Mouse (Mus musculus) kidney, embryonic 15.5 days (tissue): ENCODE results near the gene Fbxl21. TPM values are rescaled to one million over a fixed set of nuclear protein-coding genes. Genes with fewer than 3 reads are reported as not detected.

Experiments used
- ATAC-seq: fragments of 200-750 bp; cut with Nextera tagmentation; replicated peaks from 2 replicates; pipeline ENCODE4 v1.8.0; 2017; ENCODE audit warnings: moderate TSS enrichment; ENCODE audit not compliant: low FRiP score
- H3K27ac ChIP-seq: fragments of 300-500 bp; sonication (generic); 2 replicates; pipeline ENCODE4 v1.5.1; 2015; ENCODE audit warnings: mild to moderate bottlenecking, inconsistent platforms
- H3K27me3 ChIP-seq: fragments of 300-500 bp; sonication (generic); 2 replicates; pipeline ENCODE4 v1.6.1; 2015; ENCODE audit warnings: inconsistent platforms
- H3K36me3 ChIP-seq: fragments of 300-500 bp; sonication (generic); 2 replicates; pipeline ENCODE4 v1.6.1; 2015; ENCODE audit warnings: inconsistent platforms
- H3K4me1 ChIP-seq: fragments of 300-500 bp; sonication (generic); 2 replicates; pipeline ENCODE4 v1.6.1; 2015; ENCODE audit warnings: inconsistent platforms
- H3K4me2 ChIP-seq: fragments of 300-500 bp; sonication (generic); 2 replicates; pipeline ENCODE4 v1.6.1; 2015; ENCODE audit warnings: moderate library complexity, mild to moderate bottlenecking, inconsistent platforms
- H3K4me3 ChIP-seq: fragments of 300-500 bp; sonication (generic); replicated peaks from 2 replicates; pipeline ENCODE4 v1.5.1; 2015; ENCODE audit warnings: mild to moderate bottlenecking, inconsistent platforms
- H3K9ac ChIP-seq: fragments of 300-500 bp; sonication (generic); 2 replicates; pipeline ENCODE4 v1.6.1; 2015; ENCODE audit warnings: mild to moderate bottlenecking, inconsistent platforms
- H3K9me3 ChIP-seq: fragments of 300-500 bp; sonication (generic); replicated peaks from 2 replicates; pipeline ENCODE4 v1.6.1; 2016; ENCODE audit warnings: inconsistent platforms
- WGBS: fragments of 180-500 bp; shearing (Covaris S2); methylation state at CpG from one replicate; pipeline ENCODE4 v1.1.7; 2015; ENCODE audit warnings: mixed read lengths; 5-methylcytosine and 5-hydroxymethylcytosine counted together
- polyA plus RNA-seq: library from polyadenylated mRNA; unstranded; fragments of >200 nt; fragmentation: Nextera tagmentation; extraction: Ambion mirVana; gene quantifications from 2 replicates; pipeline ENCODE4 v1.2.1, GENCODE M21; 2015

Fbxl21 gene
- polyA plus RNA-seq, 1 experiment from 2014 or later: 2.9 TPM

GRCm38 (mm10) chr13:56506871-56507496 lies 15.3 kb upstream of the Fbxl21 start:
- no peak overlapping the region for H3K4me3 ChIP-seq
- WGBS: 76% methylated on average over 6 of the region's 6 CpGs
- no peaks in the 10 kb centered on the region for H3K27me3 ChIP-seq
- no peaks in the 10 kb centered on the region for H3K4me1 ChIP-seq
- no peak overlapping the region for H3K4me2 ChIP-seq
- H3K9me3 ChIP-seq: no peaks in the 10 kb centered on the region
- no peak overlapping the region for H3K27ac ChIP-seq
- H3K36me3 ChIP-seq: no peaks in the 10 kb centered on the region
- H3K9ac ChIP-seq: no peak overlapping the region
- ATAC-seq: no peak

- Histone ChIP-seq H3K4me1 (no peaks in the 10 kb centered on the region), H3K9ac (no peak overlapping the region), H3K27ac (no peak overlapping the region), H3K4me3 (no peak overlapping the region), H3K27me3 (no peaks in the 10 kb centered on the region), H3K9me3 (no peaks in the 10 kb centered on the region), H3K36me3 (no peaks in the 10 kb centered on the region), H3K4me2 (no peak overlapping the region)
- WGBS: 80% methylated on average over 2 of the region's 2 CpGs
- no peak for ATAC-seq
These were observed 12.5 kb upstream of the Fbxl21 start for GRCm38 (mm10) chr13:56509796-56510195.

GRCm38 (mm10) chr13:56513595-56513994 lies 8.7 kb upstream of the Fbxl21 start:
- no peak overlapping the region for H3K27ac ChIP-seq
- H3K36me3 ChIP-seq: no peaks in the 10 kb centered on the region
- H3K4me1 ChIP-seq: no peaks in the 10 kb centered on the region
- H3K4me2 ChIP-seq: no peak overlapping the region
- no peak overlapping the region for H3K4me3 ChIP-seq
- no peaks in the 10 kb centered on the region for H3K9me3 ChIP-seq
- ATAC-seq: no peak
- no peaks in the 10 kb centered on the region for H3K27me3 ChIP-seq
- H3K9ac ChIP-seq: no peak overlapping the region

- Histone ChIP-seq H3K4me2 (no peak overlapping the region), H3K4me3 (no peak overlapping the region), H3K9ac (no peak overlapping the region), H3K27me3 (no peaks in the 10 kb centered on the region), H3K36me3 (no peaks in the 10 kb centered on the region), H3K9me3 (no peaks in the 10 kb centered on the region), H3K27ac (no peak overlapping the region), H3K4me1 (no peaks in the 10 kb centered on the region)
- 72% methylated on average over 4 of the region's 4 CpGs for WGBS
- ATAC-seq: no peak
These were observed 6.0 kb upstream of the Fbxl21 start for GRCm38 (mm10) chr13:56516311-56516710.

GRCm38 (mm10) chr13:56516816-56517215 lies 5.5 kb upstream of the Fbxl21 start:
- Histone ChIP-seq H3K36me3 (no peaks in the 10 kb centered on the region), H3K27me3 (no peaks in the 10 kb centered on the region), H3K9me3 (no peaks in the 10 kb centered on the region), H3K27ac (no peak overlapping the region), H3K4me2 (no peak overlapping the region), H3K4me1 (no peaks in the 10 kb centered on the region), H3K9ac (no peak overlapping the region), H3K4me3 (no peak overlapping the region)
- WGBS: 60% methylated on average over 7 of the region's 7 CpGs
- no peak for ATAC-seq

- 7% methylated on average over 8 of the region's 8 CpGs for WGBS
- H3K4me3 ChIP-seq: peak overlapping the region; percentile 78
- no peaks in the 10 kb centered on the region for H3K9me3 ChIP-seq
- 0 out of 2 replicates have a peak, but pooled peaks have one; percentile 4 for ATAC-seq
- H3K36me3 ChIP-seq: no peaks in the 10 kb centered on the region
- no peaks in the 10 kb centered on the region for H3K4me1 ChIP-seq
- peak overlapping the region; percentile 94 for H3K4me2 ChIP-seq
- H3K27me3 ChIP-seq: no peaks in the 10 kb centered on the region
- 0 out of 2 replicates have a peak overlapping the region, but pooled peaks have one; percentile 37 for H3K27ac ChIP-seq
- H3K9ac ChIP-seq: peak overlapping the region; percentile 62
These were observed 522 bp downstream of the Fbxl21 start for GRCm38 (mm10) chr13:56522821-56523167.

- Histone ChIP-seq H3K4me2 (no peak overlapping the region), H3K27me3 (no peaks in the 10 kb centered on the region), H3K4me1 (no peaks in the 10 kb centered on the region), H3K27ac (no peak overlapping the region), H3K9me3 (no peaks in the 10 kb centered on the region), H3K9ac (no peak overlapping the region), H3K36me3 (no peaks in the 10 kb centered on the region), H3K4me3 (no peak overlapping the region)
- 86% methylated on average over 12 of the region's 12 CpGs for WGBS
- no peak for ATAC-seq
These were observed 4.6 kb downstream of the Fbxl21 start for GRCm38 (mm10) chr13:56526871-56527270.

- H3K9ac ChIP-seq: no peak overlapping the region
- no peak for ATAC-seq
- no peaks in the 10 kb centered on the region for H3K9me3 ChIP-seq
- 93% methylated on average over 7 of the region's 7 CpGs for WGBS
- H3K27ac ChIP-seq: no peak overlapping the region
- no peak overlapping the region for H3K4me2 ChIP-seq
- H3K4me3 ChIP-seq: no peak overlapping the region
- H3K36me3 ChIP-seq: no peaks in the 10 kb centered on the region
- H3K4me1 ChIP-seq: no peaks in the 10 kb centered on the region
- no peaks in the 10 kb centered on the region for H3K27me3 ChIP-seq
These were observed 5.6 kb downstream of the Fbxl21 start for GRCm38 (mm10) chr13:56527846-56528245.

GRCm38 (mm10) chr13:56528281-56528680 lies 6.0 kb downstream of the Fbxl21 start:
- no peaks in the 10 kb centered on the region for H3K9me3 ChIP-seq
- no peak overlapping the region for H3K4me2 ChIP-seq
- 81% methylated on average over 11 of the region's 11 CpGs for WGBS
- no peaks in the 10 kb centered on the region for H3K27me3 ChIP-seq
- no peak overlapping the region for H3K4me3 ChIP-seq
- no peak for ATAC-seq
- no peak overlapping the region for H3K27ac ChIP-seq
- H3K36me3 ChIP-seq: no peaks in the 10 kb centered on the region
- H3K4me1 ChIP-seq: no peaks in the 10 kb centered on the region
- no peak overlapping the region for H3K9ac ChIP-seq

GRCm38 (mm10) chr13:56529031-56529430 lies 6.8 kb downstream of the Fbxl21 start:
- ATAC-seq: no peak
- no peak overlapping the region for H3K4me3 ChIP-seq
- H3K9me3 ChIP-seq: no peaks in the 10 kb centered on the region
- H3K36me3 ChIP-seq: no peaks in the 10 kb centered on the region; the same call in 1 of the 2 replicates
- no peaks in the 10 kb centered on the region for H3K4me1 ChIP-seq
- no peak overlapping the region for H3K4me2 ChIP-seq
- no peak overlapping the region for H3K9ac ChIP-seq
- WGBS: 79% methylated on average over 4 of the region's 4 CpGs
- no peaks in the 10 kb centered on the region for H3K27me3 ChIP-seq
- H3K27ac ChIP-seq: no peak overlapping the region

GRCm38 (mm10) chr13:56529685-56530084 lies 7.4 kb downstream of the Fbxl21 start:
- Histone ChIP-seq H3K4me3 (no peak overlapping the region), H3K9ac (no peak overlapping the region), H3K27ac (no peak overlapping the region), H3K9me3 (no peaks in the 10 kb centered on the region), H3K4me2 (no peak overlapping the region), H3K4me1 (no peaks in the 10 kb centered on the region), H3K36me3 (peaks cover 4% of the 10 kb centered on the region; the same call in 1 of the 2 replicates), H3K27me3 (no peaks in the 10 kb centered on the region)
- 56% methylated on average over 8 of the region's 8 CpGs for WGBS
- no peak for ATAC-seq

GRCm38 (mm10) chr13:56534931-56535330 lies 12.7 kb downstream of the Fbxl21 start:
- Histone ChIP-seq H3K4me2 (no peak overlapping the region), H3K4me3 (no peak overlapping the region), H3K9ac (no peak overlapping the region), H3K36me3 (peaks cover 4% of the 10 kb centered on the region; the same call in 1 of the 2 replicates), H3K4me1 (no peaks in the 10 kb centered on the region), H3K27ac (no peak overlapping the region), H3K27me3 (no peaks in the 10 kb centered on the region), H3K9me3 (peaks cover 5% of the 10 kb centered on the region; the same call in 1 of the 2 replicates)
- ATAC-seq: no peak
- WGBS: 82% methylated on average over 5 of the region's 5 CpGs

- Histone ChIP-seq H3K4me2 (no peak overlapping the region), H3K36me3 (peaks cover 4% of the 10 kb centered on the region; the same call in 1 of the 2 replicates), H3K27ac (no peak overlapping the region), H3K27me3 (no peaks in the 10 kb centered on the region), H3K4me1 (no peaks in the 10 kb centered on the region), H3K9ac (no peak overlapping the region), H3K4me3 (no peak overlapping the region), H3K9me3 (peaks cover 5% of the 10 kb centered on the region; the same call in 1 of the 2 replicates)
- 71% methylated on average over 5 of the region's 5 CpGs for WGBS
- ATAC-seq: no peak
These were observed 13.3 kb downstream of the Fbxl21 start for GRCm38 (mm10) chr13:56535570-56535969.
